Mouse (Mus musculus): ENCODE measurements at regions not wholly inside any gene's neighbourhood (a gene's known extent, or its start where the extent isn't known, plus 50 kb on each side); places are given as distances from the start of the nearest gene placed in this dataset.

- peak; percentile 77 for DNase-seq (ENCODE audit: inconsistent ontology term)
Observed at GRCm38 (mm10) chr3:121104571-121105407, 66.7 kb downstream of the Rwdd3 start.

GRCm38 (mm10) chr3:121102871-121103270 is 68.6 kb downstream of the Rwdd3 start:
- no peak for DNase-seq (ENCODE audit: inconsistent ontology term)

- no peak for DNase-seq (ENCODE audit: inconsistent ontology term)
Observed at GRCm38 (mm10) chr3:121102120-121102519, 69.4 kb downstream of the Rwdd3 start.

- no peak for DNase-seq (ENCODE audit: inconsistent ontology term)
Observed at GRCm38 (mm10) chr3:121100211-121100860, 71.2 kb downstream of the Rwdd3 start.

- DNase-seq (ENCODE audit: inconsistent ontology term) = no peak
Observed at GRCm38 (mm10) chr3:121093509-121093908, 78.0 kb downstream of the Rwdd3 start.

GRCm38 (mm10) chr3:121088724-121089123 is 82.8 kb downstream of the Rwdd3 start:
- no peak for DNase-seq (ENCODE audit: inconsistent ontology term)

GRCm38 (mm10) chr3:121068676-121069075 is 102.8 kb downstream of the Rwdd3 start:
- no peak for DNase-seq (ENCODE audit: inconsistent ontology term)

- no peak for DNase-seq (ENCODE audit: inconsistent ontology term)
Observed at GRCm38 (mm10) chr3:121035904-121036549, 135.5 kb downstream of the Rwdd3 start.

GRCm38 (mm10) chr3:121025546-121026157 is 145.8 kb downstream of the Rwdd3 start:
- no peak for DNase-seq (ENCODE audit: inconsistent ontology term)

- DNase-seq (ENCODE audit: inconsistent ontology term) = no peak
Observed at GRCm38 (mm10) chr3:121024810-121025209, 146.7 kb downstream of the Rwdd3 start.

- no peak for DNase-seq (ENCODE audit: inconsistent ontology term)
Observed at GRCm38 (mm10) chr3:121021126-121021848, 150.2 kb downstream of the Rwdd3 start.

- no peak for DNase-seq (ENCODE audit: inconsistent ontology term)
Observed at GRCm38 (mm10) chr3:121009223-121009622, 162.3 kb downstream of the Rwdd3 start.

- no peak for DNase-seq (ENCODE audit: inconsistent ontology term)
Observed at GRCm38 (mm10) chr3:120983556-120984270, 187.8 kb downstream of the Rwdd3 start.

- no peak for DNase-seq (ENCODE audit: inconsistent ontology term)
Observed at GRCm38 (mm10) chr3:120982795-120983555, 188.5 kb downstream of the Rwdd3 start.

- no peak for DNase-seq (ENCODE audit: inconsistent ontology term)
Observed at GRCm38 (mm10) chr3:120982218-120982617, 189.3 kb downstream of the Rwdd3 start.

- peak; percentile 72 for DNase-seq (ENCODE audit: inconsistent ontology term)
Observed at GRCm38 (mm10) chr3:120970746-120971466, 200.6 kb downstream of the Rwdd3 start.

- no peak for DNase-seq (ENCODE audit: inconsistent ontology term)
Observed at GRCm38 (mm10) chr3:120946906-120947305, 224.6 kb downstream of the Rwdd3 start.

GRCm38 (mm10) chr3:120934401-120934800 is 237.1 kb downstream of the Rwdd3 start:
- DNase-seq (ENCODE audit: inconsistent ontology term) = no peak

GRCm38 (mm10) chr3:120920351-120920750 is 251.1 kb downstream of the Rwdd3 start:
- no peak for DNase-seq (ENCODE audit: inconsistent ontology term)
